In genomic region chr2:118629276-118629675, GRCm38 (mm10) we compare ENCODE assay signal across 23 mouse cellular contexts. TPM values are rescaled to one million over a fixed set of nuclear protein-coding genes. Genes with fewer than 3 reads are reported as not detected.
A peak's percentile ranks its signal among the peaks of the same experiment; 100 is the strongest.
DNase-seq lines count a peak whose midpoint lies in the region; ATAC-seq and TF ChIP-seq lines count a peak whose summit lies in the region.
"Had no signal": no experiment of that assay in that cellular context is flagged by ENCODE, and none has a peak within 500 bp of the region (broad histone marks: within the 10 kb centered on the region; RNA-seq: fewer than 3 reads in every experiment).

No protein-coding gene starts in this region.

- H3K27ac ChIP-seq in layer of hippocampus, adult 2 months = peak overlapping the region; percentile 75
- H3K27ac ChIP-seq: forebrain, embryonic 10.5 days; forebrain, embryonic 13.5 days; gastrocnemius, adult 2 months; hindbrain, embryonic 12.5 days; hindbrain, embryonic 15.5 days had no signal

- TF ChIP-seq CTCF in layer of hippocampus, adult 2 months (conservative IDR thresholded peaks at IDR 0.05) = no peak

- ATAC-seq in frontal cortex, adult (ENCODE audit: low TSS enrichment) = peak; percentile 50; the same call in 1 of the 2 replicates
- ATAC-seq: forebrain, embryonic 13.5 days; Patski had no signal

- DNase-seq in frontal cortex, postnatal 36 days (ENCODE audit: low spot score in 2 of 2) = no peak
- DNase-seq in layer of hippocampus, adult 2 months (ENCODE audit: low spot score in 2 of 2) = peak; percentile 31 to 60
- no peak for DNase-seq in layer of hippocampus, postnatal 10 days (ENCODE audit: low spot score in 2 of 2)
- DNase-seq in right cerebral cortex, postnatal 4 days = peak; percentile 11
- no peak for DNase-seq in right cerebral cortex, postnatal 36 days (ENCODE audit: low spot score in 2 of 2)
- DNase-seq in telencephalon, adult 2 months (ENCODE audit: low read depth, low spot score) = peak; percentile 27
- DNase-seq in adrenal gland, postnatal 4 days (ENCODE audit: low spot score in 2 of 2) = no peak
- DNase-seq: adrenal gland, adult 2 months; adrenal gland, postnatal 14 days; B cell, adult 2 months; cerebellum, adult 18-20 months; cerebellum, adult 9-10 months; cerebellum, postnatal 14 days; gastrocnemius, adult 2 months; gastrocnemius, postnatal 14 days; heart, adult 11 months had no signal

- H3K4me3 ChIP-seq in layer of hippocampus, adult 2 months = no peak overlapping the region
- H3K4me3 ChIP-seq: forebrain, embryonic 10.5 days; forebrain, embryonic 13.5 days; gastrocnemius, adult 2 months; hindbrain, embryonic 12.5 days; hindbrain, embryonic 15.5 days had no signal

RNA-seq across cellular contexts. Expression of gene Bub1b, which starts 31.3 kb away (rescaled TPM):
- 1 to 10 TPM; 2.0 to 2.1 TPM for total RNA-seq in layer of hippocampus, adult 2 months (2021)
- total RNA-seq in layer of hippocampus, postnatal 10 days (2021) = 1 to 10 TPM; 5.1 to 6.2 TPM
- total RNA-seq in adrenal gland, postnatal 4 days (2021) = 10 to 100 TPM; 36.7 to 40.7 TPM

RNA-seq across cellular contexts. Expression of gene Pak6, which starts 33.8 kb away (rescaled TPM):
- 10 to 100 TPM; 57.5 to 65.7 TPM for total RNA-seq in layer of hippocampus, adult 2 months (2021)
- 100 to 1,000 TPM; 109 to 120 TPM for total RNA-seq in layer of hippocampus, postnatal 10 days (2021)
- 10 to 100 TPM; 13.8 to 16.3 TPM for total RNA-seq in adrenal gland, postnatal 4 days (2021)
- total RNA-seq: gastrocnemius, adult 2 months; hematopoietic stem cell, adult 5-6 weeks had no signal

Comparison
In these comparisons a context has a peak if more than half of its experiments do, and no peak if none do; other contexts are left out.
1. DNase-seq: peak in layer of hippocampus, adult 2 months (2 of 2), right cerebral cortex, postnatal 4 days (single experiment) and telencephalon, adult 2 months (single experiment); none in frontal cortex, postnatal 36 days (0 of 2), layer of hippocampus, postnatal 10 days (0 of 2), right cerebral cortex, postnatal 36 days (0 of 2) and adrenal gland, postnatal 4 days (0 of 2).
2. RNA of gene Bub1b, which starts 31.3 kb away (total RNA-seq): 36.7 to 40.7 TPM in adrenal gland, postnatal 4 days; 5.1 to 6.2 TPM in layer of hippocampus, postnatal 10 days and 2.0 to 2.1 TPM in layer of hippocampus, adult 2 months; every median in the first group is over 4 times any median in the second.